Mouse (Mus musculus) urinary bladder, postnatal 10 days (tissue): ENCODE results near the gene Tbp.

Source experiments
- DNase-seq: peaks from one replicate; pipeline ENCODE4 v3.0.0; 2022; ENCODE audit warnings: low spot score

Tbp gene

DNA sequence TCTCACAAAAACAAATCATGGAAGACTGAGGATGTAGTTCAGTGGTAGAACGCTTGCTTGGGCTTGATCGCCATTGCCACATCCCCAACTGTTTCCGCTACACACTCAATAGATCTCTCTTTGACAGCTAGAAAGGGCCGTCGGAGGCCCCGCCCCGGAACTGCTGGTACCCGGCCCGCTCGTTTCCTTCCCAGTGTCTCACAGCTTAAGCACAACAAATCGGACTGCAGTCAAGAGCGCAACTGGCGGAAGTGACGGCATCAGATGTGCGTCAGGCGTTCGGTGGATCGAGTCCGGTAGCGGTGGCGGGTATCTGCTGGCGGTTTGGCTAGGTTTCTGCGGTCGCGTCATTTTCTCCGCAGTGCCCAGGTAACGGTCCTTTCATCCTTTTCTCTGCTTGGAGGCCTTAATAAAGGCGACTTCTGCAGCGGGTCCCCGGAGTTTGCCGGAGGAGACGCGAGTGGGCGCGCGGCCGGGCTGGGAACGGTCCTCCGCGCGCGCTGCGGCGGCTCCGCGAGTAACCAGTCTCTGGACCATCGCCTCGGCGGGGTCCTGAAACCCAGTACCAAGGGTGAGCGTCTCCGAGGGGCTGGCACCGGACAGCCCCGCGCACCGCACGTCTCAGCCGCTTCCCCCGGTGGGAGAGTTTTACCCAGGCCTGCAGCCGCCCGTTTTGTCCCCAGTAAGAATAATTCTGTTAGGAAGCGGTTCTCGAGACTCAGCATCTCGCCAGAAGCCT lies at the start of gene Tbp, which contains the start of gene Psmb1:
Gene Tbp, plus strand, starts transcription at position 233 of the 739 bp plus-strand sequence.
Gene Psmb1, minus strand, starts transcription at position 96 of the 739 bp plus-strand sequence.
- DNase-seq = peak; percentile 89

DNA sequence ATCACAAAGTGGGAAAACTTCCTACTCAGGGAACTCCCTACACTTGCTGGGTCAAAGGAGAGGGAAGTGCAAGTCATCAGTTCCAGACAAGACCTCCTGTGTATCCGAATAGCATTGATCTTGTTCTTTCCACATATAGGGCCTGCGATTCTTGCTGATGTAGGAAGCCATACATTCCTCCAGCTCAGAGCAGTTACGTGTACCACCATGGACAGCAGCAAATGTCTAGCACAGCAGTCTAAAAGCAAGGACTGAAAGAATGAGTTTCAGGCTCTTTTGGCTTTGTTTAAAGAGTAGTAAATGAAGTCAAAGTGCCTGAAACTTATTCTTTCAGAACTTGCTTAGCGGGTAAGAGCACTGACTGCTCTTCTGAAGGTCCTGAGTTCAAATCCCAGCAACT lies 44.5 kb upstream of the Tbp start:
- DNase-seq = no peak

DNA sequence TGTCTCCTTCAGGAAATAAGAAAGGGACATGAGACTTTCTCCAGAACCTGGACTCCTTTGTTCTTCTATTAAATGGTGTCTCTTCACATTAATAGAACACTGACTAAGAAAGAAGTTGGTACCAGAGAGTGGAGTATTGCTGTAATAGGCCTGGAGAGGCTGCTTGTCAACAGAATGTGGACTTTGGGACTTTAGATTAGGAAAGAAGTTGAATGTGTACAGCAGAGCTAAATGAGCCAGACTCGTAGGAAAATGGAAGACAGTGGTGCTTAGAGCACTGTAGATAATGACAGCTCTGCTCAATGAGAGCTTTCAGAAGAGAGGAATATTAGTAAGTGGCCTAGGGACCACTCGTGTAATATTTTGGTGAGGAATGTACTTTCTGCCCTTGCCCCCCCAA lies 43.1 kb upstream of the Tbp start:
- no peak for DNase-seq

DNA sequence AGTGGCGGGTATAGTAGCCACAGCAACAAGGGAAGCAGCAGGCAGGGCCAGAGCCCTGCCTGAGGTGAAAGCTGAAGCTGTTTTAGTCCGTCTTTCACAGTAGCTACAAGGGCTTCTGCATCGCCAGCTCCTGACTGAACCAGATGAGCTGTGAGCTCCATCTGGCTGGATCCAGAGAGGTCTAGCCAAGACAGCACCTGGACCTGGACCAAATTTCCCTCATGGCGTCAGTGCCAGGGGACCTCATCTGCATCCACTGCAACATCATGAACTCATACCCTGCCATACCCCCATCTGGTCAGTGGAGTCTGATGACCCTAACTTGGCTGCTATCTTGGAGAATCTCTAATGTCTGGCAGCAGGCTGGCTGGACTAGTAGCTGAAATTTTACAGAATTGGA lies 39.9 kb upstream of the Tbp start:
- no peak for DNase-seq

DNA sequence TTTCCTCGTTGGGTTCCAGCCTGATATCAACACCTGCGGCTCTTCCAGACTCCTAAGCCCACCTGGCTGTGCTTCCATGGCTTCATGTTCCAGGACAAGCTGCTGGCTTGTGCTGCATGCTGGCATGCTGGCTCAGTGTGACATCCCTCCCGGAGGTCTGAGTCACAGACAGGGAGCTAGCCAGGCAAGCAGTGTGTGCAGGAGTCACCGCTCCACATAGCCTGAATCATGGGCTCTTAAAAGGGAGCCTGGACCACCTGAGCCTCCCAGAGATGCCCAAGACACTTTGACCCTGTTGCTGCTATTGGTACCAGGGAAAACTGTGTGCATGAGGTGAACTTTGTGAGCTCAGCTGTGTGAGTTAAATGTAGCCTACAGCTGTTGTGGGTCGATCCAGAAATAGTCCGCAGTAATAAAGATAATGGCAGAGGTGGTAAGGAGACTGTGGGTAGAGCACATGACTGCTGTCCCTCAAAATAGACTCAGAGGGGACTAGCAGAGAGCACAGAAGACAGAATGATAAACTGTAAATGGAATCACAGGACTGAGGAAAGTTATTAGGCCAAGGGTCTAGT lies 37.7 kb upstream of the Tbp start:
- DNase-seq = no peak

DNA sequence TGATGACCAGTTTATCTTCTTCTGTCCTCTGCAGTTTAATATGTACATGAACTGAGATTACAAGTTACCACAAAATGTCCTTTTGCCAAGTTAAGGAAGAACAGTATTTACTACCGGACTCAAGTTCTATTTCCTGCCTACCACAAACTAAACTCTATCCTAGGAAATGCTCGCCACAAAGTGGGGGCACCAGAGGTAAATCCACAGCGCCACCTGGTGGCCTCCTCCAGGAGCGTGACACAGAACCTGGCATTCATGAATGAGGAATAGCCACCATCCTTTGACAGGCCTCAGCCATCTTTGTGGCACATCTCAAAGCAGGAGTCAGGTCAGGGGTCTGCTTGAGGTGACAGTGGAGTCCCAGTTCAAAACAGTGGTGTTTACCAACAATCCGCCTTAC lies 32.0 kb upstream of the Tbp start:
- DNase-seq = no peak

DNA sequence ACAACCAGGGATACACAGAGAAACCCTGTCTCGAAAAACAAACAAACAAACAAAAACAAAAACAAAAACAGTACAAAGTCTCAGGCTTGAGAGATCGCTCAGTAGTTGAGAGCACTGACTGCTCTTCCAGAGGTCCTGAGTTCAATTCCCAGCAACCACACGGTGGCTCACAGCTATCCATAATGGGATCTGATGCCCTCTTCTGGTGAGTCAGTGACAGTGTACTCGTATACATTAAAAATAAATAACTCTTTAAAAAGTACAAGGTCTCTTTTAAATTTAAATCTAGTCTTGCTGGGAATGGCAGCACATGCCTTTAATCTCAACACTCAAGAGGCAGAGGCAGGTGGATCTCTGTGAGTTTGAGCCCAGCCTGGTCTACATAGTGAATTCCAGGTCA lies 27.0 kb upstream of the Tbp start:
- no peak for DNase-seq

DNA sequence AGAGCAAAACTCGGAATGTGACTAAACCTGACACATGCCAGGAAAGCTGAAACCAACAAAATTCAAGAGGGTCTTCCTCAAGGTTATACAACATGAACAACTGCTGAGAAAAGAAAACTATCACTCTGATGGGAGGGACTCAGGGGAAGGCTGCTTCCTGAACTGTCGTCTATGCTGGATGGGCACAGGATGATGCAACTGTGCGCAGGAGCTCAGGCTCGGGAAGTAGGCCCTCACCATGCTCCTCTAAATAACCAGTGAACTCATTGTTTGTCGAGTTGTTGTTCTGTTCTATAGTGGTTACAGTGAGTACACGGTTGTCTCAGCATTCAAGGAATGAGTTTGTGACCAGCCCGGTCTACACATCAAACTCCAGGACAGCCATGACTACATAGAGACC lies 9.1 kb upstream of the Tbp start:
- no peak for DNase-seq

DNA sequence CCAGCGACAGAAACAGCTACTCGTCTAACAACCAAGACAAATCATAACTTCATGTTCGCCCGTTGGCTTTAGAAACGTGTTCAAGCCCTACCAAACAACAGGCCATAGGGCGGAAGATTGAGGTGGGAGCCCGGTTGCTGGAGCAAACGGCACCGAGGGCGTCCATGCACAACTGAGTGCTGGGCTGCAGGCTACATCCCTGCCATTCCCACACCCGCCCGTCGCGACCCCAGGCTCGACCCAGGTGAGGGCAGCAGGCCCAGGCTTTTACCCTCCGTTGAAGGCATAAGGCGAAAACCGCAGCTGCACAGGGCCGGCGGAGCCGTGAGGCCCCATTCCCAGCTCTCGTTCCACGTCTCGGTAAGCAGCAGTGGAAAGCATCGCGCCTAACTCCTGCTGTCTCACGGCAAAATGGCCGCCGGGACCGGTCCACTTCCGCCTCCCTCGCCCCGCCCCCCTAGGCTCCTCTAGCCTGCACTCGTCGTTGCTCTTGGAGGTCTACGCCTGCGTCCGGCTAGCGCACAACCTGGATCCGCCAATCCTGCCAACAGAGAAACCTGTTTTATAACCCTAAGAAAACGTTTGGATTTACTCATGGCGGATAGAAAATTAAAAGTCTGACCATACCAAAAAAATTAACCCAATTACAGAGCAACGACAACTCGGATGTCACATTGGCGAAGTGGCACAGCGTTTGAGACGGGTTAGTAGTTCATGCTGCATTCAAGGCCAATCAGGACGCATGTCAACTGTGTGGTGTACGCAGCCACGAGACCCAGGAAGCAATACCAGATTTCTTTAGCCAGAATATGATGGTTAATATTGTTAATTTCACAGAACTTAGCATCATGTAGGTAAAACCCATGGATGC lies 1.6 kb upstream of the Tbp start:
- DNase-seq = peak; percentile 74

DNA sequence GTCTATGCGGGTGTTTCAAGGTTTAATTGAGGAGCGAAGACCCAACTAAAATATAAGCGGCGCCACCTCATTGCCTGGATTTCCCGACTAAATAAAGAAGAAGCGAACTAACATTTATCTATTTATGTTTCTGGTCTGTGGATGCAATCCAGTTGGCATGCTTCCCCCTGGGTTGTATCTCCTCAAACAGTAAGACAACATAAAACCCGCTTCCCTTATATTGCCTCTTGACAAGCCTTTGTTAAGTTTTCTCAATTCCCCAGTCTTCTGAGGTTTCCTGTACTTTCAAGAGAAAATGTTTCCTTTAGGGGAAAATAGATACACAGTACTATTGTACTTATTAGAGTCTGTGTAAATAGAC lies 955 bp upstream of the Tbp start:
- DNase-seq = no peak

DNA sequence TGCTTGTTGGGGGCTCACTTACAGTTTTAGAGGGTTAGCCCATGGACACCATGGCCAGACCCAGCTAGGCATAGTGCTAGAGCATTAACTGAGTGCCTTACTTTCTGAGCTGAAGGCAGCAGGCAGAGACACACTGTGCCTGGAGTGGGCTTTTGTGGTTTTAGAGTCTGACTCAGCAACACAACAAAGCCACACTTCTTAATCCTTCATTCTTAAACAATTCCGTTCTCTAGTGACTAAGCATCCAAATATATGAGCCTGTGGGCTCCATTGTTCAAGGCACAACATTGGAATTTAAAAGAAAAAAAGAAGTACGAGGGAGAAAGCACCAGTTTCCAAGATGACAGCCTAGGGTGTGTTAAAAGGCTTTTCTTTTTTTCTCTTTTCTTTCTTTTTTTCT lies 11.0 kb downstream of the Tbp start:
- DNase-seq = no peak

DNA sequence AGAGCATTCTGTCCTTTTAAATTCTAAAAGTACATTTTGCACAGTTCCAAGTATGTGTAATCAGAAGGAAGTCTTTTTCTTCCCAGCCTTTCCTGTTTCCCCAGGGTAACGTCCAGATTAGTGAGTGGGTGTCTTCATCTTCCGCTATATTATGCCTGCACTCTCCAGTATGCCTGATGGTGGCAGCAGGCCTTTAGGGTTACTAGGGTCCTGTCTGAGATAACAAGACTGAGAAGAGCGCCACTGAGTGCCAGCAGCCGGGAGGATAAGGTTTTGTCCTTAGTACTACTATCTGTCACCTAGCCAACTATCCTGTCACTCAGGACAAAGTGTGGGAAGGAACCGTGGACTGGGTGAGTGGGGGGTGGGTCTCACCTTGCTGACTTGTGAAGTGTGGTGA lies 18.1 kb downstream of the Tbp start:
- no peak for DNase-seq

DNA sequence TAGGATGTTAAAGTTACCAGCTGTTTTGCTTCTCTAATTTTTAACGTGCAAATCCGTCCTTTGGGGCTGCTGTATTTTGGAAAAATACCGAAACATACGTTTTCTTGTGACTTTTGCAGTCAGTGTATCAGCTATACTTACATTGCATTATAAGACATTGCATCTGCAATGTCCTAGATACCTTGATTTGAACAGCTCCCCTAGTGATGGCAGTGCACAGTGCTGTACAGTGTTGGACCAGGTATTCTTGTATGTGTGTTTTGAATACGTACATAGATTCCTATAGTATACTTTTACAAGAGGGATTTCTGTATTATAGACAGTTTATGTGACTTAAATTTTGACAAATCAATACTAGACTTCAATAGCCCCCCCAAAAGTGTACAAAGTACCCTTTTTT lies 18.5 kb downstream of the Tbp start:
- DNase-seq = no peak

DNA sequence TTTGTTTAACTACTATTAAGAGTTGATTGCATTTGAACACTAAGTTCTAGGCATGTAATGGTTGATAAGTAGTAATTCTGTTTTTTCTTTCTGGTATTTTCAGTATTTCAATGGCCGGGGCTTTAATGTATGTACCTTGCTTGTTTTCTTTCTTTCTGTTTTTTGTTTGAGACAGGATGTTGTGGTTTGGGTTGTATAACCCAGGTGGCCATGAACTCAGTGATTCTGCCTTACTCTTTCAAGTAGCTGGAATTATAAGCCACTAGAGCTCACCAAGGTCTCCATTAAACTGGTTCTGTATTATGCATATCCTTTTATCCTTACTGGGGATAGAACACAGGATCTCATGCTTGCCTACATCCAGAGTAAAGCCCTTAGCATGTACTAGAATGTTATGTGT lies 19.1 kb downstream of the Tbp start:
- DNase-seq = no peak

DNA sequence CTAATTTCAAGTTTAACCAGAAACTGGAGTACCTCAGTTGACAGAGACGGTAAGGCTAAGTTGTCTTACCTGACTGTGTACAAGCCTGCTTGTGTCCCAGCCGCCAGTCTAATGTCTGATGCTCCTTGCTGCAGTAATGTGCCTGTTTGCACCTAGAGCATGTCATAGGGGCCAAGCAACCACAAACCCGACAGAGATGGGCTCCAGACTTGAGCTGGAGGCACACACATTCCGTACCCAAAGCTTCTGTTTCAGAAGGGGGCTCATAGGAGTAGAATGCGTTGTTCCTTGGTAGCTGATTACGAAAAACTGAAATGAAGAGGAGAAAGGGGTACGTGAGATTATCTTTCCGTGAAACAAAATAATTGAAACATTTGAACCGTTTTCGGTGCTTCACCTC lies 26.6 kb downstream of the Tbp start:
- no peak for DNase-seq

DNA sequence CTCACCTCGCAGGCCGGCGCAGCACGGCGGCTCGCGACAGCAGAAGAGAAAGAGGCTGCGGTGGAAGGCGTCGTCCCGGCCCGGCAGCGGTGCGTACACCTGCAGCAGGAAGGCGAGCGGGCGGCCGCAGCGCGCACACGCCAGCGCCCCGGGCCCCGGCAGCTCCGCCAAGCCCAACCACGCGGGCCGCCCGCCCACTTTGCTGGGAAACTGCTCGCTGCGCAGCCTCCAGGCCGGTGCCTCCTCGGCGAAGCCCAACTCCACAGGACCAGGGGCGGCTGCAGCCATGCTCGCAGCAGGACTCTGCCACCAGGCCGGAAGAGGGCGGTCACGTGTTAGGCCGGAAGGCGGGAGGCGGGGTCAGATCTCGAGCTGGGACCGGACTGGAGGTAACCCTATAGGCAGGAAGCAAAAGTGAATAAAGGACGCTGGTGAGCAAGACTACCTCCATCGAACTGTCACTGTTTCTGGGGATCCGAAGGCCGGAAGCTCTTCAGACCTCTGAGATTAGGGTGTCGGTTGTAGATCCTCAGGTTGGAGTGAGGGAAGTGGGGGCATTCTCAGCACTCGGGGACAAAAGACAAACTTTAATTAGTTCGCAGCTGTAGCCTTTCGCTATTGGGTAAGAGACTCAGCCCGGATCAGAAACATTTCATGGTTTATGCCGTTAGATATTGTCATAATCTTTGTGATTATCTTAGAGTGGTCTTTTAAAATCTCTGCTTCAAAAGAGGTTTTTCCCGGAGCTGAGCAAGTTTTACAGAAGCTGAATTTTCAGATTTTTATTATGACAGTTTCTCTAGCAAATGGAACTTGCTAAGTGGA lies 27.5 kb downstream of the Tbp start, which contains the start of gene Pdcd2:
Gene Pdcd2, minus strand, starts transcription at position 316 of the 825 bp plus-strand sequence.
- peak; percentile 79 for DNase-seq

DNA sequence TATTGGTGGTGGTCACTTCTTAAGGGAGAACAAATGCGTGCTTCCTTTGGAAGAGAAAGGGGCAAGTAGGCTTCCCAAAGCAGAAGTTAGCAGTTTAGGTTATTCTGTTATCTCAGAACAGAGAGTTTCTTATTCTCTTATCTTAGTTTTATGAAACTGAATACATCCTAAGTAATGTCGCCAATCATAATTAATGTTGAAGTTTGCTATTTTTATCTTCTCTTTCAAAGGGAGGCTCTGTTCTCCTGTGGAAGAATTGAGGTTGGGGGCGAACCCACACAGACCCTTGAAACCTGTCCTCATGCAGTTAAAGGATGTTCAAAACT lies 28.1 kb downstream of the Tbp start:
- DNase-seq = no peak

DNA sequence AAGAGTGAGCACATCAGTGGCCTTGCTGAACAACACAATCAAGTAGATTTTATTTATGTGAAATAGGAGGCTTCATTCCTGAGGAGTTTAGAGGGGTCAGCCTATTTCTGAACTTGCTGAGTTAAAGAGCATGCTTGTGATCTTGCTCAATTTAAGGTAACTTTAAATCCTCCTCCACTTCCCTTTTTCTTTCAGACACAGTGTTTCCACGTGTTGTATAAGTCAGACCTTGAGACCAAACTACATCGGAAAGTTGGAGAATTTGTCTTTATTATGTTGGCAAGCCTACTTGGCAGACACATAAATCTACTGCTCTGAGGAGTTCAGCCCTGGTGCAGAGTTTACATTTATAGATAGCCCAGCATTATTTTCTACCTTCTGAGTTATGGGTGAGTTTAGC lies 29.2 kb downstream of the Tbp start:
- no peak for DNase-seq

DNA sequence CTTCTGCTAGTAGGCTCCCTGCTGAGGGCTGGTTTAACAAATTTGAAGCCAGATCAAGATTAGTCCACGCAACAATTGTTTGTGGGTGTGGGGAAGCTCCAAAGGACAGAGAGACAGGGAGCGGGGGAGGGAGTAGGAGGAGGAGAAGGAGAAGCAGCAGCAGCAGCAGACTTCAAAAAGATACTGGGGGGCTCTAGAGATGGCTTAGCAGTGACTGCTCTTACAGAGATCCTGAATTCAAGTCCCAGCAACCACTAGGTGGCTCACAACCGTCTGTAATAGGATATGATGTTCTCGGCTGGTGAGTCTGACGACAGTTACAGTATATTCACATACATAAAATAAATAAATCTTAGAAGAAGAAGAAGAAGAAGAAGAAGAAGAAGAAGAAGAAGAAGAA lies 30.5 kb downstream of the Tbp start:
- no peak for DNase-seq

DNA sequence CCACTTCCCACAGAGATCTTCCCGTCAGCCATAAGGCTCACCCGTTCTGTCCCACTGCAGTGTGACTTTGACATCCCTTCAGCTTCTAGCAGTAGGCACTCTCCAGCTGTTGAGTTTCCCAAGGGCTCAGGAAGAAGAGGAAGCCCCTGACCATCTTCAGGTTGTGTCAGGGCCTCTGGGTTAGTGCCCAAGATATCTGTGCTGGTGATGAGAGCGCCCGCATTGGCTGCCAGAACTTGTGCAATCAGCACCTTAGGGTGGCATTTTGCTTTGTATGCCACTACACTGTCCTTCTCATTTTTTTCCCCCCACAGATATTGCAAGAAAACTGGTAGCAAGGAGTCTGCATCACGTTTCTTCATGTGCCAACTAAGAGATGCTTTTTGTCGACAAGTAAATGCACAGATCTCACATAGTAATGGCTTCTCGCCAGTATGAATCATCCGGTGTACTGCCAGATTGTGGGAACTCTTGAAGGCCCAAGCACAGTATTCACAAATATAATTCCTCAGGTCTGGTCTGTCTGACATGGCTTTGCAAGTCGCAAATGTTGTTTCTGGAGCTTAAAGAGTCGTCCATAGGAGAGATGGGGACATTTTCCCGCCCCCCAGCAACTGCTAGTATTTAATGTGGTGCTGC lies 35.6 kb downstream of the Tbp start:
- no peak for DNase-seq

DNA sequence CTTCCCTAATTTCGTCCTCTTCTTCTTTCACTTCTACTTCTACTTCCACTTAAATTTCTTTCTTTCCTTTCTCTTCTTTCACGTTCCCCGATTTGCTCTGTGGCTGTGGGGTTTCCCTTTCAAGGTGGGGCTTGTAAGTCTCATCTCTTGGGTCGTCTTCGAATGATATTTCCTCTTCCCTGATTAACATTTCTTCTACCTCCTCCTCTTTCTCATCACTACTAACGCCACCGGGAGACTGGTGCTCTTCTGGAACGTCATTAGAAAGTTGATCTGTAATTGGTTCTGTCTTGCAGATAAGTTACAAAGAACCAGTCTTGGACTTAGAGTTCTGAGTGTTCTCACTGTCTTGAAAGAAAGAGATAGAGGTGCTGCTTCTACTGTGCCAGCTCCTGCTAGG lies 36.3 kb downstream of the Tbp start:
- no peak for DNase-seq

DNA sequence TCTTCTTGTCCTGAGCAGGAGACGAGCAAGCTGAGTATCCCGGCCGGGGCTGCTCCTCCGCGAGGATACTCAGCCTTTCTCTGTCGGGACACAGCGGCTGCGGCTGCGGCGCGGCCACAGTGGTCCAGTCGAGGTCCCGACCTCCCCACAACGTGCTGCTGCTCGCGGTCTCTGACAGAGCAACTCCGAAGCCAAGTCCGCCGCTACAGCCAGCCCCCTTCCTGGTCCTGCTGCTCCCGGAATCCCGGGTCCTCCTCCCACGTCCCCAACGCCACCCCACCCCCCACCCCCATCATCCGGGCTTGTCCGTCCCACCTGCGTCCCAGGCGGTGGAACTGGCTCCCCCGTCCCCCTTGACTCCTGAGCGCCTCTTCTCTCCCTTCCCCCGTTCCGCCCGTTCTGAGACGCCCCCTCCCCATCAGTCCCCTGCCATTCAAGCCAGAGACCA lies 36.8 kb downstream of the Tbp start:
- DNase-seq = no peak
